Mouse (Mus musculus) CH12.LX (cell line): ENCODE results near the gene Psmf1.

Experiments
- BHLHE40 ChIP-seq: IDR thresholded peaks from 2 replicates; pipeline ENCODE4 v1.6.1; 2011; ENCODE audit warnings: mild to moderate bottlenecking, low read depth, low read length, improper control_type of control experiment
- CTCF ChIP-seq, 2 experiments: IDR thresholded peaks in 1 of 2; conservative IDR thresholded peaks in 1 of 2; 2 replicates each; pipeline ENCODE4 v1.5.1; 2011 to 2012; ENCODE audit warnings: low read depth in 2 of 2, low read length in 2 of 2, improper control_type of control experiment in 1 of 2, inconsistent platforms in 1 of 2, mild to moderate bottlenecking in 1 of 2, moderate library complexity in 1 of 2
- EP300 ChIP-seq: IDR thresholded peaks from 2 replicates; pipeline ENCODE4 v1.6.1; 2011; ENCODE audit warnings: low read length, improper control_type of control experiment
- POLR2A ChIP-seq: IDR thresholded peaks from 2 replicates; pipeline ENCODE4 v1.6.1; 2011; ENCODE audit warnings: low read depth, mild to moderate bottlenecking, improper control_type of control experiment, low read length

DNA sequence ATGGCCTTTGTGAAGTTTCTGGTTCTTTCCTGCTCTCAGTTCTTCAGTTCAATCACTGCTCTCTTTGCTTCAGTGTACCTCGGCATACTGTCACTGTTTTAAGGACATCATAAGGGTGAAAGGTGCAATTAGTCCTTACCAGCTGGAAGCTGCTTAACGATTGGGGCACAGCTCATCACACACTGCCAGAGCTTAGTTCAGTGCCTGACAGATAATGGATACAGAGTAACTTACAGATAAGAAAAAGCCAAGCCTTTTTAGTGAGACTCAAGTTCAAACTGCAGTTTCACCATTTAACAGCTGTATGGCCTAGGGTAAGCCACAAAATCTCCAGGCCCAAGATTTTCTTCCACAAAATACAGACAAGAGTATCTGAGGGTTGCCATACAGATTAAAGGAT is 19.9 kb downstream of the Psmf1 start:
- TF ChIP-seq POLR2A (no peak), BHLHE40 (no peak), CTCF (conservative IDR thresholded peaks at IDR 0.05 in 1 of 2, IDR thresholded peaks at IDR 0.05 in 1 of 2; ENCODE audit: low read depth in 2 of 2, low read length in 2 of 2) (no peak), EP300 (no peak)
